Mouse (Mus musculus): ENCODE measurements around the gene Tmem45a. TPM values are rescaled to one million over a fixed set of nuclear protein-coding genes. Genes with fewer than 3 reads are reported as not detected.
"Not testable (repeated sequence)": the region's sequence is repeated elsewhere in the genome, so short reads cannot be mapped to it uniquely, and the experiment has no call there.

The Tmem45a gene
- polyA plus RNA-seq (2015; fragmentation: Nextera tagmentation; extraction: Ambion mirVana) = 6.1 and 9.0 TPM in 2 replicates

DNA sequence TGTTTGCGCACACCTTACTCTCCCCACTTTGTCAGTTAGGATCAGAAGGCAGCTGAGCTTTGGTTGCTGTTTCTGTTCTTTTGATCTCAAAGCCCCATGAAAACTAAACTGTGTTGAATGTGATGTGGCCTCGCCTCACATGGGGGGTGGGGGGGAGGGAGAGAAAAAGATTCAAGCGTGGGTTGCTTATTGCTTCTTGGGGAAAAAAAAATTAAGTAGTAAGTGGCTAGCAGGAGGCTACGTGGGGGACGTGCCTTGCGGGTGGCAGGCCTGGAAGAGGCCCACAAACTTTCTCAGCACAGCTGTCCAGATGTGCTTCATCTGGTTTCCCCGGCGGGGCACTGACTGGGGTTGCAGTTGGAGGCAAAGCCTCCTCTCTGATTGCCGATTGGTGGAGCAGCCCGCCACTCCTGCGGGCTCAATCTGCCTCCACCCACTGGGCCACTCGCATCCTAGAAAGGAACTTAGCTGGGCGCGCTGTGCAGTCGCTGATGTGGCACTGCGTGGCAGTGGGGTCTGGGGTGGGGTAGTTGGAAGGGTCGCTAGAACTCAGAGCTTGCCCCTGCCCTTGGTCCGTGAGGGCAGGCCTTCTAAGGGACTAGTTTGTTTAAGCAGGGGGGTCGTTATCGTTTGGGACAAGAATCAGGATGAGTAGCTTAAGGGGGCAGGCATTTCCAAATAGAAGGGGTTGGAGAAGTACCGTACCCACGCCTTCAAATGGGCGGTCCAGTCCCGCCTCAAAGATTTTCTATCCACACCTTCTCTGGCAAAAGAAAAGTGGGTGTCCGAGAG, at the start of gene Tmem45a:
Tmem45a (minus strand) TSS at position 343 of the 792 bp plus-strand sequence.
- H3K4me2 ChIP-seq = peak within 1 kb of the TSS; percentile 83
- 3% methylated on average over 25 of the region's 25 CpGs for WGBS
- ATAC-seq (ENCODE audit: low FRiP score) = peak; percentile 99

DNA sequence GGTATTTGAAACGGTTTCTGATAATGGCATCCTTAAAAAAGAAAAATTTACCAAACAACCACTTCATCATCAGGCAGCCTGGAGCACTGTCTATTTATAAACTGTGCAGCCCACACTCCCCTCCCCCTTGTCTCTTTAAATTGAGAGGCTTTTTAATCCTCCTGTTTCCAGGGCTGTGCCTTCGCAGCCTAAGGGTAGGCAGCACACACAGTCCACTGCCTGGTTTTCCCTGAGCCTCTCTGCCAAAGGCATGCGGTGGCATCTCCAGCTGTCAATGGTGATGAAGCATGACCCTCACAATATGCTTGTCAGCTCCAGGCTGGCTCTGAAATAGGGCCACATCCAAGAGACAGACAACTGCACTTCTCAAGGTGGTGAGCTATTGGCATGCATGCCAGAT, 42.1 kb upstream of the Tmem45a start, which contains the start of gene Lnp1:
Lnp1 (minus strand) TSS at position 39 of the 400 bp plus-strand sequence.
- ATAC-seq (ENCODE audit: low FRiP score) = peak; percentile 82
- Histone ChIP-seq H3K9me3 (no peaks in the 10 kb centered on the region), H3K36me3 (no peaks in the 10 kb centered on the region), H3K4me3 (no peak within 1 kb of the TSS), H3K4me2 (no peak within 1 kb of the TSS), H3K4me1 (replicated peaks) (no peaks in the 10 kb centered on the region), H3K9ac (no peak within 1 kb of the TSS), H3K27me3 (no peaks in the 10 kb centered on the region), H3K27ac (no peak within 1 kb of the TSS)
- 59% methylated on average over 3 of the region's 3 CpGs for WGBS

More for the DNA sequence above, at the start of gene Tmem45a:
- Histone ChIP-seq H3K9ac (peak within 1 kb of the TSS; percentile 43), H3K4me3 (peak within 1 kb of the TSS; percentile 49), H3K4me1 (replicated peaks) (peaks cover 8% of the 10 kb centered on the region), H3K27me3 (no peaks in the 10 kb centered on the region), H3K27ac (no peak within 1 kb of the TSS), H3K36me3 (no peaks in the 10 kb centered on the region), H3K9me3 (no peaks in the 10 kb centered on the region)

DNA sequence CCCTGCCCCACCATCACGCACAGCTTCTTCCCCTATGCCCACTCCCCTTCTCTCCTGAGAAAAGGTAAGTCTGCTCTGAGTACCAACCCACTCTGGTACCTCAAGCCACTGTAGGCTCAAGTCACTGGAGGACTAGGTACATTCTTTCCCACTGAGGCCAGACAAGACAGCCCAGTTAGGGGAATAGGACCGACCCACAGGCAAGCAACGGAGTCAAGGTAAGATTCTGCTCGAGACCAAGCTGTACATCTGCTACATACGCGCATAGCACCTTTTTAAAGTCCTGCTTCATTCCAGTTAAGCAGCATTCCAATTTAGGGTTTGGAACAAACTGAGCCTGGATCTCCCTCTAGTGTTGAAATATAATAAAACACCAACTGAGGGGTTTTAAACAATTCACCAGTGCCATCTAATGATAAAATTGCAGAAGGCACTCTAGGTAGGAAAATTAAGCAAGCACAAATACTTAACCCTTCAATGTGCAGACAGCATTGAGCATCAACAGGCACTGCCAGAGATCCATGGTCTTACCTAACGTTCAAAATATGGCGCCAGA, 34.2 kb upstream of the Tmem45a start:
- H3K9me3 ChIP-seq = no peaks in the 10 kb centered on the region
- no peaks in the 10 kb centered on the region for H3K4me1 ChIP-seq (replicated peaks)
- no peaks in the 10 kb centered on the region for H3K27me3 ChIP-seq
- H3K9ac ChIP-seq = no peak overlapping the region
- no peak overlapping the region for H3K4me3 ChIP-seq
- WGBS = 33% methylated on average over 8 of the region's 8 CpGs
- ATAC-seq (ENCODE audit: low FRiP score) = peak; percentile 87
- no peak overlapping the region for H3K4me2 ChIP-seq
- H3K36me3 ChIP-seq = no peaks in the 10 kb centered on the region
- no peak overlapping the region for H3K27ac ChIP-seq

DNA sequence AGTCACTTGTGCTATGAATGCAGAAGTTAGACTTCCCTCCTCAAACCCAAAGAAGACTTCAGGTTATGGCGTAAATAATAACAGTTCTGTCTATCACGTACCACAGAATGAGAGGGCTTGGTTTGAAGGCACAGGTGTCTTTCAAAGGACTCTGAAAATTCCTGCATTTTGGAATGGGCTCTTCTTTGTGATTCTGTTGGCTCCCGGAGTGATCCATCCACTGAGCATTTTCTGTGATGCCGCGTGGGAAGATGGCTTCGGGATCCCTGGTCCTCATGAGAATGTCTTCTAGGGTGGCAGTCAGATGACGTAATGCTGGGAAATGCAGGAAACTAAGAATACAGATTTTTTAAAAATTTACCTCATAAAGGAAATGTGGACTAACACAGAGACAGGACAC, 31.3 kb upstream of the Tmem45a start:
- 86% methylated on average over 7 of the region's 7 CpGs for WGBS
- H3K9ac ChIP-seq = no peak overlapping the region
- no peak overlapping the region for H3K4me3 ChIP-seq
- H3K4me1 ChIP-seq (replicated peaks) = no peaks in the 10 kb centered on the region
- ATAC-seq (ENCODE audit: low FRiP score) = no peak
- no peak overlapping the region for H3K27ac ChIP-seq
- H3K4me2 ChIP-seq = no peak overlapping the region
- no peaks in the 10 kb centered on the region for H3K36me3 ChIP-seq
- no peaks in the 10 kb centered on the region for H3K27me3 ChIP-seq
- H3K9me3 ChIP-seq = no peaks in the 10 kb centered on the region

DNA sequence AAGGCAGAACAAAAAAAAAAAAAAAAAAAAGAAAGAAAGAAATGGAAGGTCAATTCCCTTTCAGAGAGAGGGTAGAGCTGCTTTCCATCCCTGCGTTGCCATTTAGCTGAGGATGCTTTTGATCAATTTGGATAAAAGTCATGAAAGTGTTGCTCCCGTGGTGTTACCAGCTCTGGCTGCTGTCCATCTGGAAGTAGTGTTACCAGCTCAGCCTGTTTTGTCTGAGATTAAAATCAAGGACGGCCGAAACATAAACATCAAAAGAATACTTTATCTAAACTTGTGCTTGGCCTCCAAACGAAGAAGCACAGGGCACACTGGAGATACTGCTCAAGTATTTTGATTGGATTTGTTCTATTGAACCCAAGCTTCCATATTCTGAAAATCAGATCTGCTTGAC, 23.0 kb upstream of the Tmem45a start:
- Histone ChIP-seq H3K27me3 (no peaks in the 10 kb centered on the region), H3K4me2 (no peak overlapping the region), H3K27ac (no peak overlapping the region), H3K4me1 (replicated peaks) (no peaks in the 10 kb centered on the region), H3K4me3 (no peak overlapping the region), H3K36me3 (no peaks in the 10 kb centered on the region), H3K9ac (no peak overlapping the region), H3K9me3 (no peaks in the 10 kb centered on the region)
- WGBS = 67% methylated on average over 5 of the region's 5 CpGs
- no peak for ATAC-seq (ENCODE audit: low FRiP score)

DNA sequence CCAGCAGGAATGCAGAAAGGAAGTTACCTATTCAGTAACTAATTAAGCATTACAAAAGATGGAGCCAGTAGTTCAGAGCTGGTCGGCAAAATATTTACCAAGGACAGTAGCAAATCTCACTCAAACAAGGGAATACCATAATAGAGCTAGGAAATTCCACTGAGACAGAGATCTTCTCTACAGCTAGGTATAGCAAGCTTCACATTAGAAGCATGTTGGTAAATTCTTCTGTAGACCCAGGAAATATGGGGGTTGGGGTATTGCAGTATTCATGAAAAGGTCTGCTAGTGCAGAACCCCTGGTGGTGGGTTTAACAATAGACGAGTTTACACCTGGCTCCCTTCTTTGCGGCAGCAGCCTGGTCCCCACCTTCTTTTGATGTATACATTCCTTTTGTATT, 16.2 kb upstream of the Tmem45a start:
- not testable (repeated sequence) for H3K4me2 ChIP-seq; H3K4me1 ChIP-seq (replicated peaks); H3K9me3 ChIP-seq; H3K27ac ChIP-seq; H3K36me3 ChIP-seq; H3K9ac ChIP-seq; ATAC-seq (ENCODE audit: low FRiP score); H3K4me3 ChIP-seq; H3K27me3 ChIP-seq
- WGBS = 50% methylated on average over 3 of the region's 3 CpGs

DNA sequence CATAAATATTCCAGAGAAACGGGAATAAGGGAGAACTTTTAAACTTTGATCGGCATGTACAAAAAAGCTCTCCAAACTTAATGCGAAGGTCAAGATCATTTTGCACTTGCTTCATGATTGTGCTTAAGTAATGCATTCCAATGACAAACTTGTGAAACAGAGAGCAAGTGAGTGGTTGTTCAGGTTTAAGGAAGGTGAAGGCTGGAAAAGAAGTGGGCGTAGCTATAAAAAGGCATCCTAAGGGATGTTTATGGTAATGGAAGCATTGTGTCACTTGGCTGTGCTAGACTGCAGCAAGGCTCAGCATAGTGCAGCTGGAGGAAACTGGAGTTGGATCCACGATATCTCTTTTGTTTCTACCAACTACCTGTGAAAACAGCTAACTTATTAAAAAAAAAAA, 5.6 kb upstream of the Tmem45a start:
- Histone ChIP-seq H3K27me3 (no peaks in the 10 kb centered on the region), H3K27ac (no peak overlapping the region), H3K9ac (no peak overlapping the region), H3K36me3 (no peaks in the 10 kb centered on the region), H3K9me3 (no peaks in the 10 kb centered on the region), H3K4me1 (replicated peaks) (no peaks in the 10 kb centered on the region), H3K4me3 (no peak overlapping the region), H3K4me2 (no peak overlapping the region)
- WGBS = 92% methylated on average over 5 of the region's 5 CpGs
- no peak for ATAC-seq (ENCODE audit: low FRiP score)

DNA sequence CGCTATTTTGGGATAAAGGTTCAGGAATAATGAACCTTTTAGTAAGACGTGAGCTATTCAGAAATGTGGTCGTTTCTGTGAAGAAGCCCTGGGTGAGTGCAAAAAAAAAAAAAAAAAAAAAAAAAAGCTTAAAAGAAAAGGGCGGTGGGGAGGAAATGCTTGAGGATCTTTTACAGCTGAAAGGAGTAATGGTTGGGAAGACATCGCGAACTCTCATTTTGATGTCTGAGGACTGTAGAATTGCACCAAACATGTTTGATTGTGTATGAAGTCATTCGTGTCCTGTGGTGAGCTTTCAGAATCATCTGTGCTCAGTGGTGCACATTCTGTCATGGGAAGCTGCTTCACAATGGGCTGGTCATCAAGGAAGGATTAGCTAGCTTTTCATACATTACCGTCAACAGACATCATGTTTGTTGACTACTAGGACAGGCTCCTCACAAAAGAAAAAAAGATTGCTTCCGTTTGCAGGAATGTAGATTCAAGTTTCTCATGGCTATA, 700 bp upstream of the Tmem45a start:
- no peak for ATAC-seq (ENCODE audit: low FRiP score)
- Histone ChIP-seq H3K4me1 (replicated peaks) (peaks cover 8% of the 10 kb centered on the region), H3K36me3 (no peaks in the 10 kb centered on the region), H3K27me3 (no peaks in the 10 kb centered on the region), H3K4me3 (peak overlapping the region; percentile 49), H3K9me3 (no peaks in the 10 kb centered on the region), H3K27ac (no peak overlapping the region), H3K9ac (0 out of 2 replicates have a peak overlapping the region, but pooled peaks have one; percentile 43), H3K4me2 (peak overlapping the region; percentile 83)
- WGBS = 27% methylated on average over 9 of the region's 9 CpGs

DNA sequence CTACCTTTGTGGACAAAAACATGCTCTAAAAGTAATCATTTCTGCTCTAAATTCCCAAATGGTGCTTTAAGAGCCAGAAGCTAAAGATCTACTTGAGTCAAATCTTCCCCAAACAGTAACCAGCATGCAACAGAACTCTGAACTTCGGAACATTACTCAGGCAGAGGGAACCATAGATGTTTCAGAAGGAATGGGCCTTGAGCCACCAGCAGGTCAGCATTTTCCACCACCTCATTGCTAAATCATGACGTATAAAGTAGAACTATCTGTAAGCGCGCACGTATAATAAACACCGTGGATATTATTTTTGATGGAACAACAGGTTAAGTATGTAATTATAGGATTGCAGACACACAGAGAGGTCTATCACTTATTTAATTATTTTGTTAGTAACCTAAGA, 1.2 kb downstream of the Tmem45a start:
- H3K4me2 ChIP-seq = no peak overlapping the region
- peaks cover 8% of the 10 kb centered on the region for H3K4me1 ChIP-seq (replicated peaks)
- WGBS = 96% methylated on average over 6 of the region's 6 CpGs
- ATAC-seq (ENCODE audit: low FRiP score) = no peak
- no peaks in the 10 kb centered on the region for H3K27me3 ChIP-seq
- H3K4me3 ChIP-seq = no peak overlapping the region
- H3K9ac ChIP-seq = no peak overlapping the region
- H3K9me3 ChIP-seq = no peaks in the 10 kb centered on the region
- no peak overlapping the region for H3K27ac ChIP-seq
- no peaks in the 10 kb centered on the region for H3K36me3 ChIP-seq

DNA sequence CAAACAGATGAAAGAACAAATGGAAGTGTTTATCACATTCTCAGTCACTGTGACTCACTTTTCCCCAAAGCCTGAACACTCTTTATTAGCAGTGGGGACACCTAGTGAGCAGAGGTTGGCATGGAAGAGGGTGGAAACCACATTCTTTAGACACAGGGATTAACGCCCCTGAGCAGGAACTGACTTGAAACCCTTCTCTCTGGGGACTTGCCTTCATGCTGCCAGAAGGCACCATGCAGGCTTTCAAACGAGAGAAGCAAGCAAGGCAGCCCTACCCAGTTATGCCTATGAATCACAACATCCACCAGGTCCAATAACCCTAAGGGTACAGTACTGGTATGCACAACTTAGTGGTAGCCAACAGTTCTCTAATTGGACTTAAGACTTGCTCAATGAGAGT, 12.6 kb downstream of the Tmem45a start:
- Histone ChIP-seq H3K4me3 (no peak overlapping the region), H3K27ac (no peak overlapping the region), H3K27me3 (no peaks in the 10 kb centered on the region), H3K9ac (no peak overlapping the region), H3K4me1 (replicated peaks) (no peaks in the 10 kb centered on the region), H3K9me3 (no peaks in the 10 kb centered on the region), H3K4me2 (no peak overlapping the region), H3K36me3 (no peaks in the 10 kb centered on the region)
- no peak for ATAC-seq (ENCODE audit: low FRiP score)
- 42% methylated on average over 2 of the region's 2 CpGs for WGBS

DNA sequence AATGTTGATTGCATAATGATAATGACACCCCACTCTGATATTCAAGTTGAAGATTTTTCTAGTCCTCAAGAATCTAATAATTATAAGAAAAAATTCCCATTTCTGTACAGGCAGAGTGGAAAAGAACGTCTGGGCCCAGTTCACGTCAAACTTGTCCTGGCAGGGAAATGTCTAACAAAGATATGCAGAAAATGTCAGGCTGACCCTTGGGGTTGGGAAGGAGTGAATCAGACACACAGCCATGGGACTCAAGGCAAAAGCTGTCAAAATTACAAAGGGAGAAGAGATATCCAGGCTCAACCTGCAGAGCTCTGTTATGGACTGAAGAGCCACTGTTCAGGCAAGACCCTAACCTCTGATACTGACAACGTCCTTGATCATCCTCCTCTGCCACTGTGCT, 15.5 kb downstream of the Tmem45a start:
- WGBS = 87% methylated on average over 3 of the region's 3 CpGs
- H3K27me3 ChIP-seq = no peaks in the 10 kb centered on the region

DNA sequence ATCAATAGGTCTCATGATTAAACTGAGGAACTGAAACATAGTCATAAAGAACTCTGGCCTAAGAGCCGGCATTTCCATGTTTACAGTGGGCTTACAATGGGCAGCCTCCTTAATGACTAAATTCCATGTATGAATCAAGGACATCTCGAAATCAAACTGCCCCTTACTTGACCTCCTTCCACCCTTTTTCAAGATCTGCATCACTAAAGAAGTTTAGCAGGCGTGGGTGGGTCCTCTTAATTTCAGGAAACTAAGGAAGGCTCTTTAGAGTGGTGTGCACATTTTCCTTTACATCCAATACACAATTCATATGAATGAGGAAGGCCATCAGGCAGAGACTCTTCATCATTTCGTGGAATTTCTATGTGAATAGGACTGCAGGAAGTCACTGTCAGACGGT, 17.6 kb downstream of the Tmem45a start:
- H3K9me3 ChIP-seq = no peaks in the 10 kb centered on the region
- H3K4me3 ChIP-seq = no peak overlapping the region
- no peak overlapping the region for H3K27ac ChIP-seq
- no peaks in the 10 kb centered on the region for H3K27me3 ChIP-seq
- no peaks in the 10 kb centered on the region for H3K36me3 ChIP-seq
- WGBS = 86% methylated on average over 5 of the region's 5 CpGs
- H3K4me2 ChIP-seq = no peak overlapping the region
- no peaks in the 10 kb centered on the region for H3K4me1 ChIP-seq (replicated peaks)
- ATAC-seq (ENCODE audit: low FRiP score) = no peak
- no peak overlapping the region for H3K9ac ChIP-seq

More for the DNA sequence above, 15.5 kb downstream of the Tmem45a start:
- no peak overlapping the region for H3K4me3 ChIP-seq
- no peaks in the 10 kb centered on the region for H3K9me3 ChIP-seq
- H3K4me1 ChIP-seq (replicated peaks) = no peaks in the 10 kb centered on the region
- no peak overlapping the region for H3K9ac ChIP-seq
- no peak for ATAC-seq (ENCODE audit: low FRiP score)
- no peak overlapping the region for H3K4me2 ChIP-seq
- H3K27ac ChIP-seq = no peak overlapping the region
- no peaks in the 10 kb centered on the region for H3K36me3 ChIP-seq

DNA sequence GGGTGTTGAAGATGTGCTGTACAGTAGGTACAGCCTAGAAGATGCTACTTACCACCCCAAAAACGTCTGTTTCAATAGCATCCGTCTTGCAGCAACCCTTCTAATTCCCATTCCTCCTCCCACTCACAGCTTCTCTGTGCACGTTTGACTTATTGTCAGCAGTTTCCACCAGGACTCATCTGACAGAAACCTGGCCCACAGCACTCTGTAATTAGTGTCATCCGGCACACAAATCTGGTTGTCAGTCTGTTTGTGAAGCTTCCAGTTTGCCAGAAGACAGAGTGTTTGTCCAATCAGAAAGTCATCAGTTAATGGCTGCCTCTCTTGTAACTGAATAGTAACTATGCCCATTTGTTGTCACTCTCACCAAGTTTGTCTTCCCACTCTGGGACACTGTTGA, 18.4 kb downstream of the Tmem45a start:
- ATAC-seq (ENCODE audit: low FRiP score) = no peak
- no peak overlapping the region for H3K4me2 ChIP-seq

More for the DNA sequence above, 18.4 kb downstream of the Tmem45a start:
- Histone ChIP-seq H3K9ac (no peak overlapping the region), H3K36me3 (no peaks in the 10 kb centered on the region), H3K27me3 (no peaks in the 10 kb centered on the region), H3K4me1 (replicated peaks) (no peaks in the 10 kb centered on the region), H3K27ac (no peak overlapping the region), H3K4me3 (no peak overlapping the region), H3K9me3 (no peaks in the 10 kb centered on the region)
- 79% methylated on average over 4 of the region's 4 CpGs for WGBS
